Mouse (Mus musculus) cerebellum, postnatal 25 days (tissue): ENCODE results near the gene Cmpk2.
"Not testable (repeated sequence)": the region's sequence is repeated elsewhere in the genome, so short reads cannot be mapped to it uniquely, and the experiment has no call there.

Experiments used
- DNase-seq, 2 experiments: peaks; one replicate each; pipeline ENCODE4 v3.0.0; 2021; ENCODE audit warnings: mixed read lengths in 2 of 2

Gene Cmpk2

DNA sequence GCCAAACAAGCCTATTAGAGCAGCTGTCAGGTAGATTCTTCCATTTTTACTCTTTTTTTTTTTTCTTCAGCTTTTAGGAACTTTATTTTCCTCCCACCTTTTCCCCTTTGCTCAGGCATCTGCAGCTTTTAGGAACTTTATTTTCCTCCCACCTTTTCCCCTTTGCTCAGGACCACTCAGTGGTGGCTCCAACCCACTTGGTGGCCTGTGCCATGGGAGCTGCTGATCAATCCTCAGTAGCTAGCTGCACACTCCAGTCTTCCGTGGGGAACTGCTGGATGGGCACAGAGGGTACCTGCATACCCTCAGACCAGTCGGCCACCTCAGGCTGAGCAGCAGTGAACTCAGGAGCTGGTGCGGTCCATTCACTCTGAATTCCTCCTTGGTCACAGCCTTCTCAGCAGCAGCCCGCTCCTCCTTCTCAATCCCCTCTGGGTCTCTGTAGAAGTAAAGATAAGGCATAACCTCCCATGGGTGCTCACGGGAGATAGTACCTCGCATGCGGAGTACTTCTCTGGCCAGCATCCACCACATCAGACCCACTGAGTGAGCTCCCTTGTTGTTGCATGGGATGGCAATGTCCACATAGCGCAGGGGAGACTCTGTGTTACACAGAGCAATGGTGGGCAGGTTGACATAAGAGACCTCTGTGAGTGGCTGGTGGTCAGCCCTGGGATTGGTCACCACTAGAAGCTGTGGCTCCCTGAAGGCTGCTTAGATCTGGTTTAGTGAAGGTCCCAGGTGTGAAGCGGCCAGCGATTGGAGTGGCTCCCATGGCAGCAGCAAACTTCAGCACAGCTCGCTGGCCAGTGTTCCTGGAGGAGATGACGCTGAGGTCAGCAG lies 17.0 kb downstream of the Cmpk2 start:
- not testable (repeated sequence) for DNase-seq

DNA sequence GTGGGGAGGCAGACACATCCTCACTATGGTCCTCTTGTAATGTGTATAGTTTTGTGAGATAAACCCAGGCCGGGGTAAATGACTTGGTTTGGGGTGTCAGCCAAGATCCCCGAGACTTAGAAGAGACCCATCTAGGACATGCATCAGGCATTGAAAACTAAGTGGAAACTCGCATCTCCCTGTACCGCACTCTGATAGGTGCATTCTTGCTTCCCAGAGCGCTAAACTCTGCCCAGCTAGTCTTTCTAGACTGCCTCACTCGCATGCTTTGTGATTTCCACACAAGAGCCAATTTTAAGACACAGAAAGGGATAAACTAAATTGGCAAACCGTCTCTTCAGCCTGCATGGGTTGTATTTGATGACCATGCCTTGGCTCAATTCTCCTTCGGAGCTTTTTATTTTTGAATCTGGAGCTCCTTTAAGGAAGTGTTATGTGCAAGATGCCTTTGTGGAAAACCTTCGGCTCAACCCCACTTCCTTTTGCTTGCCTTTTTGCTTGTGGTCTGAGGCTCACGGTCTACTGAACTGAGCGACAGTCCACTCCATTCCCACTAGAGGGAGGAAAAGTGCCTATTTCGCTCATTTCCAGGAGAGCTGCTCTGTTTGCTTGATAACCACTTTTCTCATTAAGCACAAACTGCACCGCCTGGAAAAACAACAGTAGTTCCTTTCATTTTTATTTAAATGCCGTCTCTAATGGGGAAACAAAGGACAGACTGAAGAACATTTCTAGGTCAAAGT lies 19.0 kb downstream of the Cmpk2 start:
- DNase-seq, result peak; percentile 18 to 29

DNA sequence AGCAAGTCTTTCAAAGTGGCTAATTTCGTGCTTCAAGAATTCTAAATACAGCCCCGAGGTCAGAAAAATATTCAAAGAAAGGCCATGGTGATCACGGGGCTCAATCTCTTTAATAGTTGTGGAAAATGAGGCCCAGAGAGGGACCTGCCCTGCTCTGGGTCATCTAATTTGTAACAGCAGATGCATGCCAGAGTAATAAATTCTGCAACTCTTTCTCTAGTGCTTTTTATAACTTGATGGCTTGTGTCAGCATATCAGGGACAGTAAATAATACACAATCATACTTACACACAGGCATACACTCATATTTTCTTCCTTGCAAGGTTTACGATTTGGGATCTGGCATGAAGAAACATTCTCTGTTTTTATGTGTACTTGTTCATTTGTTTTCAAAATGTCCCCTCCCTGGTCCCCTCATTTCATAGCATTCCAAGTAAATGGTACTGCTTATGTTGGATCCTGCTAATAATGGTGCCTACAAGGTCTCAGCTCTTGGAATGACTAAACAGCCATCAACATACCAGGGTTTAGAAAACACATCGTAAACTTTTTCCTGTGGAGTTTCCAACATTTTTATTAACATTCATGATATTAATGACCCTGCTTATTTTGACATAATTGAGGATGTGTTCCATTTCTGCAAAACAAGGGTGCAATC lies 19.7 kb downstream of the Cmpk2 start:
- DNase-seq, result no peak

DNA sequence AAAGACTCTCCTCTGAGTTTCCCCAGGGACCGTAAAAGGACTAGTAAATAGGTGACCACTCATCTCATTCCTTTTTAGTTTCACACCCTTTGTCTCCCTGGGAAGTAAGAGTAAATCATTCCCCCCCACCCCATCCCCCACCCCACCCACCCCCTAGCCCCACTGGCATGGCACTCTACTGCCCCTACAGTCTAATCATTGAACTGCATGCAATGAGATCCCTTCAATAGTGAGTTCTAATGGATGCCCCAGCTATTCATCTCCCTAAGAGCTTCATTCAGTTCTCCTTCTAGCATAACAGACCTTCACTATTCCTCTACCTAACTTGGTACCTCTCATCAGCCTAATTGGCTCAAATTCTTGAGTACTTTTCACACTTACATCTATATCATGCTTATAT lies 20.9 kb downstream of the Cmpk2 start:
- DNase-seq, result no peak

DNA sequence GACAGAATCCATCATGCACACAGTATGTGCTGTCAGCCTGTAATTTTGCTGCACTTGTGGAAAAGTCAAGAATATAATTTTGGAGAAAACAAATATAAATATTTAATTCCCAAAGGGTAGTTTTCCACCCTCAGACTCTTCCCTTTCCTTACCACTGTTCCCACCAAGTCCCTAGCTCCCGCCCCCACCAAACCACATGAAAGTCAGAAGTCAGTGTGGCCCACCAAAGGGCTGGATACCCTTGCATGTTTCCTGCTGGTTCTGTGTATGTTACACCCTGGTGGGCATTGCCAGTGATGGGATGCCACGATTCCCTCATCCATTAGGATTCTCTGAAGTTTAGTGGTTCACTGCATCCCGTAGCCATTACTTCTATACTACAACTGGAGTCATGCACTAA lies 32.0 kb downstream of the Cmpk2 start:
- DNase-seq, result no peak

DNA sequence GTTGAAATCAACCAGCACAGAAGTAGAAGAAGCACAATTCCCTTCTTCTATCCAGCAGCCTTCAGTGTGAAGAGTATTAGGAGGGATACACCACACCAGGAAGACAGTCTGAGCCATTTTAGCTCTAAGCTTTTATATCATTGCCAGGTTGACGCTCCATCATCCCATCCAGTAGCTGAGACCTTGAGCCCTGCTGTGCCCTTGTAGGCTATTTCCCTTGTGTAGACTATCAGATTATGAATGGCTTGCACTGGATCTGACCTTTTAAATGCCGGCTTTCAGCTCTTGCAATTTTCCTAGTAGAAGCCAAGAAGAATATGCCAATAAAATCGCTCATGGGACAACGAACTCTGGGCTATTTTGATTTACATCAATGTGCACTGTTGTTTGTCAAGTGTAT lies 42.0 kb downstream of the Cmpk2 start:
- no peak for DNase-seq

DNA sequence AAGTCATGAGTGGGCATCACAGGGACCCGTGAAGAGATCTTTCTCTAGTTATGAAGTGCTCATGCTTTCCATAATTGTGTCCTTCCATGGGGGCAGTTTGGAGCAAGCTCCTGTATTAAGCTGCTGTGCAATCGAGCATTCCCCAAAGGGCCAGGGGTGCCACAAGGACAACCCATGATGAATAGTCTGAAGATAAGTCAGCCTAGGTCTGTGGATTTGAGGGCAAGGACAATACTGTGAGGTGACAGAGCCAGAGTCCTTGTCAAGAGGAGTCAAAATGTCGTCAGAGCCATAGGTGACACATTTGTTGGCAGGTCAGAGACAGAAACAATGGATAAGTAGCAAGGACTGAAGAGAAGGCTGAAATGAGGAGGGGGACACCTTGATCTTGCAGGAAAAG lies 49.2 kb downstream of the Cmpk2 start:
- no peak for DNase-seq

DNA sequence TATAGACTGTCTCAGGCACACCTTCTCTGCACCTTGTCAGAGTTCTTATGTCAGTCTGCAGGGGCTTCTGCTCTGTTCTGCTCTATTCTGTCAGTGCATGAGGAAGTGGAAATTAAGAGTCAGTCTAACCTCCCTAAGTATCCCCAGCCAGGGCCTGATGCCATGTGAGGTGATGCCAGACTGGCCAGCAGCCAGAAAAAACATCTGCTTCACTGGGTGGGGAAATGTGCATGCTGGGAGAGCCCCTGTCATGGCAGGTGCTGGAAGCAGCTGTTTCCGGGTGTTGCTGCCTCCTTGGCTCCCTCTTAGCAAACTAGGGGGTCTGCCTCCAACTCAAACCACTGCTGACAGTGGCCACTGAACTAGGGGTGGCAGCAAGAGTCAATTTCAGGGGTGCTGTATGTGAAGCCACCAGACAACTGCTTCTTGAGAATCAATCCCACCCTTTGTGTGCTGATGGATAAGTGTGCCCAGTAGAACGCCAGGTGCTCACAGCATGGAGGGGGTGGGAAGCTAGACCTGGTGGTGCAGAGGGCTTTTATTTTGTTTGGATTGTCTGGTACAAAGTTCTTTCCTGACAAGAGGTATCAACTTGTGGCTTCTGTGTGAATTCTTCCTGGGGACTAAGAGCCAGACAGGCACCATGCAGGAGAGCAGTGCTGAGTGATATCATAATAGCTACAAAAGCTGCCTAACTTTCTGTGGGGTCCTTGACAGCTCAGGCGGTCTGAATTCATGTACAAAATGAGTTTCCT lies 56.1 kb downstream of the Cmpk2 start:
- peak in 1 of 2 experiments; percentile 26 for DNase-seq

DNA sequence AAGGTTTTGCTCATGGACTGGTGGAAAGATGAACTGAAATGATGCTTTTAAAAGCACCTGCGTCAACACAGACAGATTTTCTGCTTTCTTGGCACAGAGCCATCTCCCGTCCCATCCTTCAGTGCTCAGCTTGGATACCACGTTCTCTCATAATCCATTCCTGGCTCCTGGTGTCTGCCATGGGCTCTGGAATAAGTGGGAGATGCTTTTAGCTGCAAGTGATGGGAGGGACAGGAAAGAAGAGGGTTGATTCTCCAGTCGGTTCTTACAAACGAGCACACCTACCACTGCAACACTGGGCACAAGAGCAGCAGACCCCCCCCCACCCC lies 56.7 kb downstream of the Cmpk2 start:
- peak in 1 of 2 experiments; percentile 13 for DNase-seq
